Mouse (Mus musculus): ENCODE results near the gene Tcf7l2.

- TF ChIP-seq CTCF (IDR thresholded peaks at IDR 0.05; ENCODE audit: control insufficient read depth, insufficient read depth, insufficient replicate concordance, low read depth, low read length) (no peak), POLR2A (IDR thresholded peaks at IDR 0.05; ENCODE audit: control insufficient read depth, low read depth, low read length) (no peak)
Observed at GRCm38 (mm10) chr19:55808304-55808703, 66.7 kb downstream of the Tcf7l2 start.

Measured in testis, adult 2 months (tissue).